Mouse (Mus musculus): ENCODE measurements at regions not wholly inside any gene's neighbourhood (a gene's known extent, or its start where the extent isn't known, plus 50 kb on each side); places are given as distances from the start of the nearest gene placed in this dataset.

GRCm38 (mm10) chr13:59358421-59358820 is 226.6 kb downstream of the Agtpbp1 start:
- H3K4me1 ChIP-seq (replicated peaks) = no peaks in the 10 kb centered on the region
- no peak overlapping the region for H3K4me2 ChIP-seq (replicated peaks)
- H3K27ac ChIP-seq = no peak overlapping the region
- WGBS = 80% methylated on average over 3 of the region's 3 CpGs
- no peak overlapping the region for H3K4me3 ChIP-seq (replicated peaks)
- no peak for ATAC-seq
- H3K9me3 ChIP-seq = no peaks in the 10 kb centered on the region
- no peaks in the 10 kb centered on the region for H3K27me3 ChIP-seq
- no peak overlapping the region for H3K9ac ChIP-seq (replicated peaks)
- H3K36me3 ChIP-seq = no peaks in the 10 kb centered on the region

- WGBS = 56% methylated on average over 6 of the region's 6 CpGs
- Histone ChIP-seq H3K27ac (no peak overlapping the region), H3K36me3 (no peaks in the 10 kb centered on the region), H3K9ac (replicated peaks) (no peak overlapping the region), H3K9me3 (no peaks in the 10 kb centered on the region), H3K4me2 (replicated peaks) (no peak overlapping the region), H3K4me3 (replicated peaks) (no peak overlapping the region), H3K27me3 (no peaks in the 10 kb centered on the region), H3K4me1 (replicated peaks) (no peaks in the 10 kb centered on the region)
- ATAC-seq = no peak
Observed at GRCm38 (mm10) chr13:59351461-59351860, 233.6 kb downstream of the Agtpbp1 start.

GRCm38 (mm10) chr13:59350613-59351150 is 234.3 kb downstream of the Agtpbp1 start:
- WGBS = 76% methylated on average over 7 of the region's 7 CpGs
- Histone ChIP-seq H3K4me2 (replicated peaks) (no peak overlapping the region), H3K27ac (no peak overlapping the region), H3K9me3 (no peaks in the 10 kb centered on the region), H3K4me3 (replicated peaks) (no peak overlapping the region), H3K27me3 (no peaks in the 10 kb centered on the region), H3K36me3 (no peaks in the 10 kb centered on the region), H3K4me1 (replicated peaks) (no peaks in the 10 kb centered on the region), H3K9ac (replicated peaks) (no peak overlapping the region)
- ATAC-seq = no peak

- ATAC-seq = no peak
- H3K27me3 ChIP-seq = no peaks in the 10 kb centered on the region
Observed at GRCm38 (mm10) chr13:59348510-59348909, 236.5 kb downstream of the Agtpbp1 start.

GRCm38 (mm10) chr13:59341871-59342270 is 243.2 kb downstream of the Agtpbp1 start:
- Histone ChIP-seq H3K27ac (no peak overlapping the region), H3K9me3 (no peaks in the 10 kb centered on the region), H3K27me3 (no peaks in the 10 kb centered on the region), H3K4me3 (replicated peaks) (no peak overlapping the region), H3K36me3 (no peaks in the 10 kb centered on the region), H3K4me2 (replicated peaks) (no peak overlapping the region), H3K9ac (replicated peaks) (no peak overlapping the region), H3K4me1 (replicated peaks) (no peaks in the 10 kb centered on the region)
- ATAC-seq = no peak
- 89% methylated on average over 13 of the region's 13 CpGs for WGBS

More at GRCm38 (mm10) chr13:59348510-59348909, 236.5 kb downstream of the Agtpbp1 start:
- H3K4me1 ChIP-seq (replicated peaks) = no peaks in the 10 kb centered on the region
- H3K4me2 ChIP-seq (replicated peaks) = no peak overlapping the region
- H3K36me3 ChIP-seq = no peaks in the 10 kb centered on the region
- no peak overlapping the region for H3K27ac ChIP-seq
- H3K9me3 ChIP-seq = no peaks in the 10 kb centered on the region
- H3K9ac ChIP-seq (replicated peaks) = no peak overlapping the region
- no peak overlapping the region for H3K4me3 ChIP-seq (replicated peaks)

- H3K9ac ChIP-seq (replicated peaks) = no peak overlapping the region
- H3K27me3 ChIP-seq = no peaks in the 10 kb centered on the region
- no peak for ATAC-seq
- no peaks in the 10 kb centered on the region for H3K9me3 ChIP-seq
- no peaks in the 10 kb centered on the region for H3K36me3 ChIP-seq
- no peaks in the 10 kb centered on the region for H3K4me1 ChIP-seq (replicated peaks)
- WGBS = 95% methylated on average over 9 of the region's 9 CpGs
- no peak overlapping the region for H3K4me2 ChIP-seq (replicated peaks)
- H3K4me3 ChIP-seq (replicated peaks) = no peak overlapping the region
- no peak overlapping the region for H3K27ac ChIP-seq
Observed at GRCm38 (mm10) chr13:59338436-59338835, 246.6 kb downstream of the Agtpbp1 start.

GRCm38 (mm10) chr13:59323933-59324332 is 261.1 kb downstream of the Agtpbp1 start:
- no peaks in the 10 kb centered on the region for H3K36me3 ChIP-seq
- H3K27ac ChIP-seq = no peak overlapping the region
- H3K27me3 ChIP-seq = no peaks in the 10 kb centered on the region
- no peak overlapping the region for H3K4me2 ChIP-seq (replicated peaks)
- no peak overlapping the region for H3K9ac ChIP-seq (replicated peaks)
- H3K4me1 ChIP-seq (replicated peaks) = no peaks in the 10 kb centered on the region
- H3K9me3 ChIP-seq = no peaks in the 10 kb centered on the region
- 84% methylated on average over 3 of the region's 3 CpGs for WGBS
- no peak for ATAC-seq
- no peak overlapping the region for H3K4me3 ChIP-seq (replicated peaks)

GRCm38 (mm10) chr13:59323441-59323840 is 261.6 kb downstream of the Agtpbp1 start:
- Histone ChIP-seq H3K27me3 (no peaks in the 10 kb centered on the region), H3K4me2 (replicated peaks) (no peak overlapping the region), H3K36me3 (no peaks in the 10 kb centered on the region), H3K4me3 (replicated peaks) (no peak overlapping the region), H3K9me3 (no peaks in the 10 kb centered on the region), H3K27ac (no peak overlapping the region), H3K9ac (replicated peaks) (no peak overlapping the region), H3K4me1 (replicated peaks) (no peaks in the 10 kb centered on the region)
- no peak for ATAC-seq
- WGBS = 53% methylated on average over 5 of the region's 5 CpGs

- no peak overlapping the region for H3K4me3 ChIP-seq (replicated peaks)
Observed at GRCm38 (mm10) chr13:59320261-59320660, 264.8 kb downstream of the Agtpbp1 start.

GRCm38 (mm10) chr13:59317458-59318005 is 267.5 kb downstream of the Agtpbp1 start:
- WGBS = 58% methylated on average over 16 of the region's 16 CpGs
- Histone ChIP-seq H3K9ac (replicated peaks) (no peak overlapping the region), H3K4me3 (replicated peaks) (no peak overlapping the region), H3K36me3 (no peaks in the 10 kb centered on the region), H3K27me3 (no peaks in the 10 kb centered on the region), H3K9me3 (no peaks in the 10 kb centered on the region), H3K27ac (no peak overlapping the region), H3K4me1 (replicated peaks) (no peaks in the 10 kb centered on the region), H3K4me2 (replicated peaks) (no peak overlapping the region)
- no peak for ATAC-seq

More at GRCm38 (mm10) chr13:59320261-59320660, 264.8 kb downstream of the Agtpbp1 start:
- H3K27me3 ChIP-seq = no peaks in the 10 kb centered on the region
- 89% methylated on average over 5 of the region's 5 CpGs for WGBS
- H3K9me3 ChIP-seq = no peaks in the 10 kb centered on the region
- H3K9ac ChIP-seq (replicated peaks) = no peak overlapping the region
- no peak for ATAC-seq
- no peaks in the 10 kb centered on the region for H3K36me3 ChIP-seq
- no peak overlapping the region for H3K4me2 ChIP-seq (replicated peaks)
- no peak overlapping the region for H3K27ac ChIP-seq
- H3K4me1 ChIP-seq (replicated peaks) = no peaks in the 10 kb centered on the region

GRCm38 (mm10) chr13:59315811-59316210 is 269.2 kb downstream of the Agtpbp1 start:
- no peaks in the 10 kb centered on the region for H3K36me3 ChIP-seq
- WGBS = 67% methylated on average over 3 of the region's 3 CpGs
- no peaks in the 10 kb centered on the region for H3K4me1 ChIP-seq (replicated peaks)
- H3K27ac ChIP-seq = no peak overlapping the region
- ATAC-seq = no peak
- no peaks in the 10 kb centered on the region for H3K27me3 ChIP-seq
- no peaks in the 10 kb centered on the region for H3K9me3 ChIP-seq
- H3K4me2 ChIP-seq (replicated peaks) = no peak overlapping the region
- no peak overlapping the region for H3K4me3 ChIP-seq (replicated peaks)
- H3K9ac ChIP-seq (replicated peaks) = no peak overlapping the region

- 62% methylated on average over 1 of the region's 1 CpGs for WGBS
- Histone ChIP-seq H3K4me1 (replicated peaks) (no peaks in the 10 kb centered on the region), H3K4me3 (replicated peaks) (no peak overlapping the region)
Observed at GRCm38 (mm10) chr13:59314419-59314818, 270.6 kb downstream of the Agtpbp1 start.

GRCm38 (mm10) chr13:59313725-59314330 is 271.2 kb downstream of the Agtpbp1 start:
- no peak for ATAC-seq
- Histone ChIP-seq H3K27me3 (no peaks in the 10 kb centered on the region), H3K9ac (replicated peaks) (no peak overlapping the region), H3K4me3 (replicated peaks) (no peak overlapping the region), H3K9me3 (no peaks in the 10 kb centered on the region), H3K27ac (no peak overlapping the region), H3K36me3 (no peaks in the 10 kb centered on the region), H3K4me1 (replicated peaks) (no peaks in the 10 kb centered on the region), H3K4me2 (replicated peaks) (no peak overlapping the region)
- 88% methylated on average over 7 of the region's 7 CpGs for WGBS

More at GRCm38 (mm10) chr13:59314419-59314818, 270.6 kb downstream of the Agtpbp1 start:
- Histone ChIP-seq H3K4me2 (replicated peaks) (no peak overlapping the region), H3K9ac (replicated peaks) (no peak overlapping the region), H3K27ac (no peak overlapping the region), H3K36me3 (no peaks in the 10 kb centered on the region), H3K9me3 (no peaks in the 10 kb centered on the region), H3K27me3 (no peaks in the 10 kb centered on the region)
- ATAC-seq = no peak
